Mouse (Mus musculus) WW6 (cell line): Measurements from ENCODE around the gene Bcl2.
"Not testable (repeated sequence)": the region's sequence is repeated elsewhere in the genome, so short reads cannot be mapped to it uniquely, and the experiment has no call there.

Experiments
- DNase-seq: peaks from one replicate; pipeline ENCODE4 v3.0.0-alpha.2; 2013; ENCODE audit warnings: low read depth, low spot score

The Bcl2 gene

DNA sequence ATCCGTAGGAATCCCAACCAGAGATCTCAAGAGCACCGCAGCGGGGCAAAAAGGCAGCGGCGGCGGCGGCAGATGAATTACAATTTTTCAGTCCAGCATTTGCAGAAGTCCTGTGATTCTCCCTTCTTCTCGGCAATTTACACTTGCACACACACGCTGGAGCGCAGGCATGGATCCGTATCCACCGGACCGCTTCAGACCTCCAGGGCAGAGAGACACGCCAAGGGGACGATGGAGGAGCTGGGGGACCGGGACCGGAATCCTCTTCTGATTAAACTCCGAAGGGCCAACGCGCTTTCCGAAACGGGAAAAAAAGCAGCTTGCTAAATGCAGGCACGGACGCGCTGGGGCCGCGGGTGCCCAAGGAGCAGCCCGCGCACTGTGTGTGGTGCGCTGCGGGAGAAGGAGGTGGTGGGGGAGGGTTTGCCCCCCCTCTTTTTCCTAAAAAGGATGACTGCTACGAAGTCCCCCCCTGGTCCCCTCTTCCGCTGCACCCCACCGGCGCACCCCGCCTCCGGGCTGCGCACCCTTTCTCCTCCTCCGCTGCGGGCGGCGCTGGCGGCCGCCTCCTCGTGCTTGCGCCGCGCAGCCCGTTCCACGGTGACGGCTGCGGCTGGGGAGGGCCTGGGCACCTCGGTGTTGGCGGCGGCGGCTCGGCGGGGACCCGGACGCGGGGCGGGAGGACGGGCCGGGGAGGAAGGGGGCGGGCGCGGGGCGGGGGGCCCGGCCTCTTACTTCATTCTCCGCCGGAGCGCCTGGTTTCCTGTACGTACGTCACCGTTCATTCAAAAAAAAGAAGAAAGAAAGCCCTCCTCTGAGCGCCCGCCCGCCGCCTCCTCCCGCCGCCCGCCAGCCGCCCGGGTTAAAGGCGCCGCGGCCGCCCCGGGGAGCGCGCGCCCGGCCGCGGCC is at the start of gene Bcl2:
TSS of gene Bcl2 (minus strand) at position 654 of the 909 bp plus-strand sequence.
- peak; percentile 36 for DNase-seq

GRCm38 (mm10) chr1:106760750-106761149 is 46.7 kb upstream of the Bcl2 start:
- no peak for DNase-seq

GRCm38 (mm10) chr1:106759572-106760435 is 45.7 kb upstream of the Bcl2 start, which contains the start of gene Kdsr:
Gene Kdsr (minus strand): TSS chr1:106759727.
- peak; percentile 86 for DNase-seq

DNA sequence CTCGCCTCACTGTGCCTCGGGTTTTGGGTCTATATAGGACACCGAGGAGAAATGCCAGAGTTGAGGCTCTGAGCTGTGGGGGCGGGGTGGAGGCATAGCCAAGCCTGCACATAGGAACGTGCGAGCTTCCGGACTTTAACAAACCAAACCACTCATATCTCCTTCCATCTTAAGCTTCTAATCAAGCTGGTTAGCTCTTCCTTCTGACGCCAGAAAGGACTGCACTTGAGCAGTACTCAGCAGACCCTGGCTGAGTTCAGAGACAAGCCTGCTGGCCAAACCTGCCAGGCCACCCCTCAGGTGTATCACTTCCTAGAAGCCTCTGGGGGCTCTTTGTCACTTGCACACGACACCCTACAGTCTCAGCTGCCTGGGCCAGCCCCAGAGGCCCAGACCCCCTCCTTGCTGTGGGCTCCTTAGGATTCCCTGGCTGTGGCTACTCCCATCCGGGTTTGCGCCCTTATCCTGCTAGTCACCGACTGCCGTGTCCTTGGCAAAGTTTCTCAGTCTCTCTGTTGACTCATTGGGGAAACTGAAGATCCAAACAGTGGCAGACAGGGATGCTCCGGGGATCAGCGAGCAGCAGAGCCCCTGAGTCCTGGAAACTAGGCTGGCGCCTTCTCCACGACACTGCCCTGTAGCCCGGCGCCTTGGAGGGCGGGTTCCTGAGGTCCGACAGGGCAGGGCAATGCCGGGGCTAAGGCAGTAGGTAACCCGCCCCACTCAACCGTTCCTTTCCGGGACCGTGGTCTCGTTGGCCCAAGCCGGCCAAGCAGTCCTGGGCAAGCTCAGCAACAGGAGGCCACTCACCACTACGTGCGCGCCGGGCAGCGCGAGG is 44.9 kb upstream of the Bcl2 start:
- no peak for DNase-seq

GRCm38 (mm10) chr1:106756633-106757032 is 42.6 kb upstream of the Bcl2 start:
- DNase-seq = no peak

GRCm38 (mm10) chr1:106752013-106752412 is 37.9 kb upstream of the Bcl2 start:
- DNase-seq = no peak

GRCm38 (mm10) chr1:106750656-106751055 is 36.6 kb upstream of the Bcl2 start:
- DNase-seq = no peak

GRCm38 (mm10) chr1:106748555-106749315 is 34.7 kb upstream of the Bcl2 start:
- no peak for DNase-seq

DNA sequence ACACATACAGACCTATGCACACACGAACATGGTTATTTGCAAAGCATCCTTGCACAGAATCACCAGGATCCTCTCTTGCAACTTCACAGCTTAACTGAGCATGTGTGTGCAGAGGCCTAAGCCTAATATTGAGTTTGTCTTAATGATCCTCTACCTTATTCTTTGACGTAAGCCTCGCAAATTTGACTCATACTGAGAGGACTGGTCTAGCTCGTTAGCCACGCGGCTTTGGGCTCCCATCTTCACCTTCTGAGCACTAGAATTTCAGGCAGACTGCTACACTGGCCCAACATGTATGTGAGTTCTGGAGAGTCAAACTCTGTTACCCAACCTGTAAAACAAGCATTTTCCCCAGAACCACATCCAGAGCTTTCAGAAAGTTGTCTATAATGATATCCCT is 28.9 kb upstream of the Bcl2 start:
- DNase-seq = no peak

DNA sequence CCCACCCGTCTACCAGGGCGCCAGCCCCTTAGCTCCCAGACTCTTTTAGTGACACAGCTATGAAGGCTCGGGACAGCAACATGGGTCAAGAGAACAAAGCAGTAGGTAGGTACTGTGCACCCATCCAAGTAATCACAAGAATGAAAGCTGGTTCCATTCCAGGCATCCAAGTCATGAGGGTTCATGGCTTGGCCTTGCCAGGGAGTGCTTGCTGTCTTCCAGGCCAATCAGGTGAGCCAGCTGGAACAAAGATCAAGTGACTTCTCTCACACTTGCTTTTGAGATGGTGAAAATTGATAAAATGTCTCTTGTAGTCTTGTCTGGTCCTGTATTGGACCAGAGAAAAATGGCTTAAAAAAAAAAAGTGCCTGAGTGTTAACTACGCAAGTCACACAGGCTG is 26.7 kb upstream of the Bcl2 start:
- no peak for DNase-seq

DNA sequence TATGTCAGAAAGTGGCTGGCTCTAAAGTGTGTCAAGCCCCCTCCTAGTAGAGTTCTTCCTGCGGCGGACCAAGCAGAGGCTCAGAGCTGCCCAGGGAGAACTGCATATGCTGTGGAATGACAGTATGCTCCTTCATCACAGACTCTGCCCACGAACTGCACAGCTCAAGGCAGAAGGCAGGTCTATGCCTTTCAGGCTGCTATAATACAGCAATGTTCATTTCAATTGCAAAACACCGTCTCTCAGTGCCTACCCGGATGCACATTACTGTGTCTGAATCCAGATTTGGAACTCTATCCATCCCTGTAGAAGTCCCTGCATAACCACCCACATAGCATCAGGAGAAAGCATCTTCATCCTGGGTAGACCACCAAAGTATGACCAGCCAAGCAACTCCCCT is 25.7 kb upstream of the Bcl2 start:
- DNase-seq = no peak

GRCm38 (mm10) chr1:106738092-106738491 is 24.0 kb upstream of the Bcl2 start:
- DNase-seq = no peak

DNA sequence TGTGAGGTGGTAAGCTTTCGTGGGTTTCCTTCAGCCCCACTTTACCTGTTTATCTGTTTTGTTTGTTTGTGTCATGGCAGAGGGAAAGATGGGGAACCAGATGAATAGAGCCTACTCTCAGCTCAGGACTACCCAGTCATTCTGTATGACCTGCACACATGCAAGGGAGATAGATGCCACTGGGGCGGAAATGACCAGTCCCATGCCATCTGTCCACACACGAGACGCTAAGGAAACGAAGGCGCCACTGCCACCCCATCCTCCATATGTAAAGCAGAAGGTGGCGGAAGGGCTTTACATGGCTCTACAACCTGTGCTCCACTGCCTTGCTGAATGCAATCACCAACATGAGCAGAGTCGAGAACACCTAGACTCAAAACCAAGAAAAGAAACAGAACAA is 22.1 kb upstream of the Bcl2 start:
- DNase-seq = no peak

DNA sequence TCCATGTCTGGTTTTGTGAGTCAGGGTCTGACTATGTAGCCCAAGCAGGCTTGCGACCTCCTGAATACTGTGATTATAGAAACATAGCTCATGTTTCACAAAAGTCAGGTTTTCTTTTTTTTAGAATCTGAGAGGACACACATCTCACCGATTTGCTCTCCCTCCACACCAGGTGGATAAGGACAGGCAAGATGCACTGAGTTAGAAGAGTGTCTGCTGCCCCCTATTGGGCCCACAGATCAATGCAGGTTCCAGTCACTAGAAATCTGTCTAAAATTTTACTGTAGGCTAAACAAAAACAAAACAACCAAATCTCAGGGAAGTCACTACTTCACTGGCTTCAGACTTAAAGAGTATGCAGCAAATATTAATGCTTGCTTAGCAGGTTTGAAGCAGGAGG is 21.5 kb upstream of the Bcl2 start:
- no peak for DNase-seq

- DNase-seq = no peak
Observed at GRCm38 (mm10) chr1:106722061-106722460, 8.0 kb upstream of the Bcl2 start.

GRCm38 (mm10) chr1:106717736-106718135 is 3.7 kb upstream of the Bcl2 start:
- not testable (repeated sequence) for DNase-seq

DNA sequence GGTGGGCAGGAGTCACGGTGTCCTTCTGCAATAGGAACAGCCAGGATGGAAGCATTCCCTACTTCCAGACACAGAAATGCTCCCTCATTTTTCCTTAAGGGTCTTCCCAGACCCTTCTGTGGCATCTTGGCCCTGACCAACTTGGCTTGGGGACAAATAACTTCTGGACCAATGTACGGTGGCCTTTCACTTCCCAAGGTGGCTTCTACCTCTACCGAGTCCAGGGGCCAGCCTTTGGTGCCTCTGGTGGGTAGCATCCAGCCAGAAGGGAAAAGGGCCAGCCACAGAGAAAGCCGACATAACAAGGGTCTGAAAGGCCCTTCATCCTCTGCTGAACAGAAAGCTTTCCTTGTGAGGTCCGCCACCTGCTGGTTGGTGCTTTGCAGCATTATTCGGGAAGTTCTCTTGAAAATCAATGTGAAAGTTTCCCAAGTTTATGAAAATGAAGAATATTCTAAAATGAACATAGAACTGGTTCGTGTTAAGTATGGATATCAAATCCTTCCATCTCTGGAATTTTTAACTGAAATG is 3.1 kb upstream of the Bcl2 start:
- DNase-seq = no peak

- DNase-seq = no peak
Observed at GRCm38 (mm10) chr1:106716141-106716540, 2.1 kb upstream of the Bcl2 start.

- DNase-seq = no peak
Observed at GRCm38 (mm10) chr1:106715111-106716083, 1.3 kb upstream of the Bcl2 start.
